Mouse (Mus musculus) kidney, embryonic 15.5 days (tissue): ENCODE data around the gene Slc43a2. TPM values are rescaled to one million over a fixed set of nuclear protein-coding genes. Genes with fewer than 3 reads are reported as not detected.

Experiments used
- ATAC-seq: fragments of 200-750 bp; cut with Nextera tagmentation; replicated peaks from 2 replicates; pipeline ENCODE4 v1.8.0; 2017; ENCODE audit warnings: moderate TSS enrichment; ENCODE audit not compliant: low FRiP score
- H3K27ac ChIP-seq: fragments of 300-500 bp; sonication (generic); 2 replicates; pipeline ENCODE4 v1.5.1; 2015; ENCODE audit warnings: mild to moderate bottlenecking, inconsistent platforms
- H3K27me3 ChIP-seq: fragments of 300-500 bp; sonication (generic); 2 replicates; pipeline ENCODE4 v1.6.1; 2015; ENCODE audit warnings: inconsistent platforms
- H3K36me3 ChIP-seq: fragments of 300-500 bp; sonication (generic); 2 replicates; pipeline ENCODE4 v1.6.1; 2015; ENCODE audit warnings: inconsistent platforms
- H3K4me1 ChIP-seq: fragments of 300-500 bp; sonication (generic); 2 replicates; pipeline ENCODE4 v1.6.1; 2015; ENCODE audit warnings: inconsistent platforms
- H3K4me2 ChIP-seq: fragments of 300-500 bp; sonication (generic); 2 replicates; pipeline ENCODE4 v1.6.1; 2015; ENCODE audit warnings: moderate library complexity, mild to moderate bottlenecking, inconsistent platforms
- H3K4me3 ChIP-seq: fragments of 300-500 bp; sonication (generic); replicated peaks from 2 replicates; pipeline ENCODE4 v1.5.1; 2015; ENCODE audit warnings: mild to moderate bottlenecking, inconsistent platforms
- H3K9ac ChIP-seq: fragments of 300-500 bp; sonication (generic); 2 replicates; pipeline ENCODE4 v1.6.1; 2015; ENCODE audit warnings: mild to moderate bottlenecking, inconsistent platforms
- H3K9me3 ChIP-seq: fragments of 300-500 bp; sonication (generic); replicated peaks from 2 replicates; pipeline ENCODE4 v1.6.1; 2016; ENCODE audit warnings: inconsistent platforms
- WGBS: fragments of 180-500 bp; shearing (Covaris S2); methylation state at CpG from one replicate; pipeline ENCODE4 v1.1.7; 2015; ENCODE audit warnings: mixed read lengths; 5-methylcytosine and 5-hydroxymethylcytosine counted together
- polyA plus RNA-seq: library from polyadenylated mRNA; unstranded; fragments of >200 nt; fragmentation: Nextera tagmentation; extraction: Ambion mirVana; gene quantifications from 2 replicates; pipeline ENCODE4 v1.2.1, GENCODE M21; 2015

The Slc43a2 gene
- polyA plus RNA-seq, 1 experiment from 2014 or later, result 7.5 TPM

- no peaks in the 10 kb centered on the region for H3K36me3 ChIP-seq
- WGBS, result 90% methylated on average over 8 of the region's 8 CpGs
- no peak overlapping the region for H3K4me3 ChIP-seq
- no peak for ATAC-seq
- H3K9me3 ChIP-seq, result no peaks in the 10 kb centered on the region
- no peak overlapping the region for H3K4me2 ChIP-seq
- H3K4me1 ChIP-seq, result peaks cover 6% of the 10 kb centered on the region; the same call in 1 of the 2 replicates
- no peak overlapping the region for H3K9ac ChIP-seq
- H3K27me3 ChIP-seq, result no peaks in the 10 kb centered on the region
- no peak overlapping the region for H3K27ac ChIP-seq
Measured at GRCm38 (mm10) chr11:75559870-75560504, 28.5 kb downstream of the Slc43a2 start.

DNA sequence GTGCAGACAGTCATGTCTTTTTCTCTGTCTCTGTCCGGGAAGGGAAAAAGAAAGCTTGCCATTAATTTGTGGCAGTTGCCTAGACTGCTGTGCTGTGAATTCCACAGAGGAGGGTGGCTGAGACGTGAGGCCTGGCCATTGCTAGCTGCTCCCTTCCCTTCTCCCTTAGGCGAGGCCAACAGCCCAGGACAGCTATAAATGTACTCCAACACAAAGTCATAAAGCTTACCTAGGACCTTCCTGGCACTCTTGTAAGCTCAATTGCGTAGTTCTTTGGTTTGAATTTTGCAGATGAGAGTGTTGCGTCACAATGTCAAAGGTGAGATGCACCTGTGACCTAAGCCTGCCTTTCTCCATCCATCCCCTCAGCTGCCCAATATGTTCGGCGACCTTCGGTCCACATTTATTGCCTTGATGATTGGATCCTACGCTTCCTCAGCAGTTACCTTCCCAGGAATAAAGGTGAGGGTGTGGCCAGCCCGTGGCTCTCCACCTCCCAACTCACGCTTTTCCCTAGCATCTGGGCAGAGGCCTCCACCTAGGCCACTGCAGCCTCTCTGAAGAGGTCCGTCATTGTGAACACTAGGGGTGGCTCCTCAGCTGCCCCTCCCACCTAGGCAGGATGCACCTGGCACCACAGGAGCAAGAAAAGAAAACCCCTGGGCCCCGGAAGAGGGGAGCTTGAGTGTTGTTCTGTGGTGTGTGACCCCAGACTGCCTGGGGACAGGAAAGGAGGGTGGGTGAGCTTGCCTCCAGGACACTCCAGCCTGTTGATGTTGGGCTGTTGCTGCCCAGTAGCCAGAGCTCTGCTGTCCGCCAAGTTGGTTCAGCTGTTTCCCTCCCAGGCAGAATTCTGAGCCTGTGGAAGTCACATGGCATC is 29.3 kb downstream of the Slc43a2 start:
- 70% methylated on average over 14 of the region's 14 CpGs for WGBS
- no peak overlapping the region for H3K27ac ChIP-seq
- H3K9me3 ChIP-seq, result no peaks in the 10 kb centered on the region
- H3K4me1 ChIP-seq, result peaks cover 10% of the 10 kb centered on the region; the same call in 1 of the 2 replicates
- no peak overlapping the region for H3K4me3 ChIP-seq
- H3K9ac ChIP-seq, result no peak overlapping the region
- H3K36me3 ChIP-seq, result no peaks in the 10 kb centered on the region
- no peak overlapping the region for H3K4me2 ChIP-seq
- no peak for ATAC-seq
- no peaks in the 10 kb centered on the region for H3K27me3 ChIP-seq

- no peak overlapping the region for H3K4me3 ChIP-seq
- peaks cover 14% of the 10 kb centered on the region for H3K4me1 ChIP-seq
- H3K9ac ChIP-seq, result no peak overlapping the region
- ATAC-seq, result no peak
- no peaks in the 10 kb centered on the region for H3K9me3 ChIP-seq
- H3K27ac ChIP-seq, result no peak overlapping the region
- H3K4me2 ChIP-seq, result no peak overlapping the region
- no peaks in the 10 kb centered on the region for H3K36me3 ChIP-seq
- no peaks in the 10 kb centered on the region for H3K27me3 ChIP-seq
- 83% methylated on average over 5 of the region's 5 CpGs for WGBS
Measured at GRCm38 (mm10) chr11:75561410-75561791, 29.9 kb downstream of the Slc43a2 start.

DNA sequence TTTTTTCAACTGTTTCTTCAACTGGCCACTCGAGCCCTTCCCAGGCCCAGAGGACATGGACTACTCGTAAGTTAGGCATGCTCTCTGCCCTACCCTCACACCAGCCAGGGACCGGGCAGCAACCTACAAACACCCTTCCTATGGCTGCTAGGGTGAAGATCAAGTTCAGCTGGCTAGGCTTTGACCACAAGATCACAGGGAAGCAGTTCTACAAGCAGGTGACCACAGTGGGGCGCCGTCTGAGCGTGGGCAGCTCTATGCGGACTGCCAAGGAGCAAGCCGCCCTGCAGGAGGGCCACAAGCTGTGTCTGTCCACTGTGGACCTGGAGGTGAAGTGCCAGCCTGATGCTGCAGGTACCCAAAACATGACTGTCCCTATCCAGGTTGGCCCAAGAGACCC is 31.3 kb downstream of the Slc43a2 start:
- 88% methylated on average over 8 of the region's 8 CpGs for WGBS
- no peak overlapping the region for H3K9ac ChIP-seq
- H3K4me2 ChIP-seq, result no peak overlapping the region
- no peak overlapping the region for H3K4me3 ChIP-seq
- no peaks in the 10 kb centered on the region for H3K9me3 ChIP-seq
- no peaks in the 10 kb centered on the region for H3K27me3 ChIP-seq
- H3K27ac ChIP-seq, result no peak overlapping the region
- ATAC-seq, result no peak
- no peaks in the 10 kb centered on the region for H3K36me3 ChIP-seq
- peaks cover 28% of the 10 kb centered on the region for H3K4me1 ChIP-seq

DNA sequence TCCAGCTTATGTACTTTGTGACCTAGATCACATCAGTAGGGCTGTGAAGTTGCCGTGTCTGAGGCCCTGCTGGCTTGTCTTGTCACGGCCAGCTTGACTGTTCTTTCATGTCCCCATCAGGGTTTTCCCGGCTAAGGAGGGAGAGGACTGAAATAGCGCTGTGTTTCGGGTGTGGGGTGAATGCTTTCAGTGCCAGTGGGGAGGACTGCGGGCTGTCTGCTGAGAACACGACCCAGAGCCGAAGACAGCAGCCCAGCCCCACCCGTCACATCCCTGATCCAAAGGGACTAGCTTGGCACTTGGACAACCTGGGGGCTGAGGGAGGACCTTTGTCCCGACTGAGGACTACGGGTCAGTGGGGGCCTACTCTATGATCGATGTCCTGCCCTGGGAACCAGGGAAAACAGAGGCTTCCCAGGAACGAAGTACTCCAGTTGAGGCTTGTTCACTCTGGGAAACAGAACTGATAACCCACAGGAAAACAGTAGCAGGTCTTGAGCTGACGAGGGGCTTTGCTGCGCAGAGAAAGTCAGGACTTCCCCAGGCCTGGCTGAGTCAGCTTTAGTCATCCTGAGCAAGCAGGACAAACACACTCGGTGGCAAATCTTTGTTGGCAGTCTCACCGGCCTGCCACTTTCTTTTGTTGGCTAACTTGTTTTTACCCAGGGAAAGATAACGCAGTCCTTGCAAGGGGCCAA is 32.5 kb downstream of the Slc43a2 start:
- H3K36me3 ChIP-seq, result 0 out of 2 replicates have a peak, but pooled peaks cover 2% of the 10 kb centered on the region
- ATAC-seq, result no peak
- H3K4me1 ChIP-seq, result peaks cover 33% of the 10 kb centered on the region
- peak overlapping the region; percentile 48; the same call in 1 of the 2 replicates for H3K27ac ChIP-seq
- H3K4me2 ChIP-seq, result no peak overlapping the region
- 66% methylated on average over 18 of the region's 18 CpGs for WGBS
- H3K9ac ChIP-seq, result no peak overlapping the region
- H3K27me3 ChIP-seq, result no peaks in the 10 kb centered on the region
- no peak overlapping the region for H3K4me3 ChIP-seq
- no peaks in the 10 kb centered on the region for H3K9me3 ChIP-seq

- ATAC-seq, result peak; percentile 70; the same call in 1 of the 2 replicates
- no peak overlapping the region for H3K4me3 ChIP-seq
- H3K9ac ChIP-seq, result no peak overlapping the region
- peaks cover 33% of the 10 kb centered on the region for H3K4me1 ChIP-seq
- H3K36me3 ChIP-seq, result 0 out of 2 replicates have a peak, but pooled peaks cover 6% of the 10 kb centered on the region
- H3K9me3 ChIP-seq, result no peaks in the 10 kb centered on the region; the same call in 1 of the 2 replicates
- no peaks in the 10 kb centered on the region for H3K27me3 ChIP-seq
- H3K4me2 ChIP-seq, result no peak overlapping the region
- H3K27ac ChIP-seq, result peak overlapping the region; percentile 70
- 28% methylated on average over 2 of the region's 2 CpGs for WGBS
Measured at GRCm38 (mm10) chr11:75565849-75566248, 34.4 kb downstream of the Slc43a2 start.

DNA sequence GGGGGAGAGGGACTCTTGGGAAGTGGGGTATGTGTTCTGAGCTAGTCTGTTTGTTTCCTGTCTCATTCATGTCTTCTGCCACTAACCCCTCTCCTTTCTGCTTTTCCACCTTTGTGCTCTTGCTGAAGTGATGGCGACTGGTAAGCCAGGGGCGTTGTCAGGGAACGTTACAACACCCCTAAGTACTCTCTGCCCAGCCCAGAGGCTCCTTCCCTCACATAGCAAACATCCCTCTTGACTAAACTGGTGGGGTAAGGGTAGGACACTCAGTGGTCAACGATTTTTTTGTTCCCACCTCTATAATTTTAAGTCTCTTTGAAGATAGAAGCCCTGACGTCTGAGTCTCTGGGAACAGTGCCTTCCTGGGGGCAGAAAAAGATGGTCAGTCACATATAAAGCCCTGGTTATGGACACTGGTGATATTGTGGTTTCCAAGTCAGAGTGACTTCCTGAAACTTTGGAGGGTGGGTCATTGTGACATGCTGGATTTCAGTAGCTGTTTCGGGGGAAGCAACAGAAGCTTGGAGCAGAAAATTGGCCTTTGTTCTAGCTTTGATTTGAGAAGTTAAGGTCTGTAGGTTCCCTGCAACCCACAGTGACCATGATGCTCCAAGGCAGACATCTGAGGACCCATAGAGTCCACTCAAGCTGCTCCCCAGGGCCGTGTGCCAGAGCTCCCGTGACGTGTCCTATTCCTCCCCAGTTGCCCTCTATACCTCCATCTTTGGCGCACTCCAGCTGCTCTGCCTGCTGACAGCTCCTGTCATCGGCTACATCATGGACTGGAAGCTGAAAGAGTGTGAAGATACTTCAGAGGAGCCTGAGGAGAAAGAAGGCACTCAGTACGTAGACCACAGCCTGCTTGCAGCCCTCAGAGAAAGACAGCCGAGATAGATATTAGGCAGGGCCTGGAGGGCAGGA is 35.0 kb downstream of the Slc43a2 start:
- Histone ChIP-seq H3K36me3 (0 out of 2 replicates have a peak, but pooled peaks cover 6% of the 10 kb centered on the region), H3K27me3 (no peaks in the 10 kb centered on the region), H3K4me2 (no peak overlapping the region), H3K4me1 (peaks cover 30% of the 10 kb centered on the region), H3K4me3 (no peak overlapping the region), H3K9me3 (no peaks in the 10 kb centered on the region; the same call in 1 of the 2 replicates), H3K9ac (no peak overlapping the region), H3K27ac (peak overlapping the region; percentile 70)
- no peak for ATAC-seq
- 76% methylated on average over 13 of the region's 13 CpGs for WGBS

DNA sequence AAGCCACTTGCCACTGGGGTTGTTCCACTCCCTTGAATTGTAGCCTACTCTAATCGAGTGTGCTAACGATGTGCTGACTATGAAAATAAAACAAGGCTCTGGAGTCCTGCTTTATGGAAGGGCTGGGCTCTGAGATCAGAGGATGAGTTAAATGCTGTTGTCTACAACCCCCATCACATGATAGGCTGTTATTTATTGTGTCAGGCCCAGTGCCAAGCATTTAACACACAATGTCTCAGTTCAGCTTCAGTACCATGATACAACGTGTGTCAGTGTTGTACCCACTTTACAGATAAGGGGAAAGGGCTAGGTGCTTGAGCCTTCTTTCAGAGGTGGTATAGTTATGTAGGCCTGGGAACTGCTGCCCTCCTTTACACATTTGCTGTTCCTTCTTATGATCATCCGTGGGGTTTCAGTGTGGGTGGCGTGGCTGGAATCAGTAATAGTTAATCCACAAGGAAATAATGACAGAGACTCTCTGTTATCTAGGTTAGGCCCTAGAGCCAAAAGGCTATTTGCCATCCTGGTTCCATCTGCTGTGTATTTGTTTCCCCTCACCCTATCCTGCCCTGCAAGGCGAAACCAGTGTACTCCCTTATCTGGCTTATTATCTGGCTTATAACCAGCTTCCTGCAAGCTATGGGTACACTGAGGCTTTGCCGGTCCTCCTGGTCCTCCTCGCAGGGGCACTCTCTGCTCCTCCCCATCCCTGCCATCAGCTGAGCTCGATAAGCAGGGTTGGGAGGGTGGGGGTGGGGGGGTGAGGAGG is 36.0 kb downstream of the Slc43a2 start:
- Histone ChIP-seq H3K4me1 (peaks cover 35% of the 10 kb centered on the region), H3K4me3 (no peak overlapping the region), H3K36me3 (0 out of 2 replicates have a peak, but pooled peaks cover 6% of the 10 kb centered on the region), H3K9me3 (no peaks in the 10 kb centered on the region; the same call in 1 of the 2 replicates), H3K27ac (peak overlapping the region; percentile 25; the same call in 1 of the 2 replicates), H3K9ac (no peak overlapping the region), H3K27me3 (no peaks in the 10 kb centered on the region), H3K4me2 (no peak overlapping the region)
- no peak for ATAC-seq
- WGBS, result 36% methylated on average over 9 of the region's 9 CpGs

GRCm38 (mm10) chr11:75568115-75568511 is 36.6 kb downstream of the Slc43a2 start:
- Histone ChIP-seq H3K9me3 (no peaks in the 10 kb centered on the region; the same call in 1 of the 2 replicates), H3K9ac (no peak overlapping the region), H3K36me3 (0 out of 2 replicates have a peak, but pooled peaks cover 6% of the 10 kb centered on the region), H3K4me3 (no peak overlapping the region), H3K4me1 (peaks cover 41% of the 10 kb centered on the region), H3K4me2 (no peak overlapping the region), H3K27ac (no peak overlapping the region), H3K27me3 (no peaks in the 10 kb centered on the region)
- 0 out of 2 replicates have a peak, but pooled peaks have one; percentile 30 for ATAC-seq
- 79% methylated on average over 6 of the region's 6 CpGs for whole genome bisulfite sequencing

DNA sequence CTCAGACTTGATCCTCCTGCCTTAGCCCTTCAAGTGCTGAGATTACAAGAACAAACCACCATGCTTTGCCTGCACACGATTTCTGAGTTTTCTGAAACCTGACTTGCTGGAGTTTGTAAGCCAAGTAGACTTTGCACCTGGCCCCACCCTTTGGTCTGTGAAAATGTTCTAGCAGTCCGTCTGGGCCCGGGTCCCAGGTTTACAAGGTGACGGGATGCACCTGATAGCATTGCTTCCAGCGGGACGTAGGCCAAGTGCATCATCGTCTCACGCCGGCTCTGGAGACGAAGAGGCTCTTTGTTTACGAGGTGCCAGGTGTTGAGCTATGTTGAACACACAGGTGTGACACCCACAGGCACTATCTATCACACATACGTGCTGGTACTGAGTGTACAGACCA is 37.5 kb downstream of the Slc43a2 start:
- no peak overlapping the region for H3K4me3 ChIP-seq
- no peak overlapping the region for H3K9ac ChIP-seq
- no peak overlapping the region for H3K27ac ChIP-seq
- ATAC-seq, result no peak
- H3K9me3 ChIP-seq, result no peaks in the 10 kb centered on the region; the same call in 1 of the 2 replicates
- 0 out of 2 replicates have a peak, but pooled peaks cover 6% of the 10 kb centered on the region for H3K36me3 ChIP-seq
- peaks cover 41% of the 10 kb centered on the region for H3K4me1 ChIP-seq
- H3K27me3 ChIP-seq, result no peaks in the 10 kb centered on the region
- WGBS, result 89% methylated on average over 12 of the region's 12 CpGs
- no peak overlapping the region for H3K4me2 ChIP-seq
